Mouse (Mus musculus): Measurements from ENCODE around the gene Nfib. TPM values are rescaled to one million over a fixed set of nuclear protein-coding genes. Genes with fewer than 3 reads are reported as not detected.

Nfib gene
- total RNA-seq, 1 experiment from 2014 or later: 0.10 TPM

- no peak for ATAC-seq (replicated peaks in 1 of 2; ENCODE audit: insufficient read depth in 1 of 2, low FRiP score in 2 of 2, low TSS enrichment in 1 of 2, low read depth in 1 of 2, poor library complexity in 2 of 2, severe bottlenecking in 2 of 2)
Observed at GRCm38 (mm10) chr4:82514373-82514772, 191.2 kb downstream of the Nfib start.

- no peak for ATAC-seq (replicated peaks in 1 of 2; ENCODE audit: insufficient read depth in 1 of 2, low FRiP score in 2 of 2, low TSS enrichment in 1 of 2, low read depth in 1 of 2, poor library complexity in 2 of 2, severe bottlenecking in 2 of 2)
Observed at GRCm38 (mm10) chr4:82513426-82513750, 192.2 kb downstream of the Nfib start.

GRCm38 (mm10) chr4:82512743-82513425 is 192.7 kb downstream of the Nfib start:
- peak; percentile 84 to 97 for ATAC-seq (replicated peaks in 1 of 2; ENCODE audit: insufficient read depth in 1 of 2, low FRiP score in 2 of 2, low TSS enrichment in 1 of 2, low read depth in 1 of 2, poor library complexity in 2 of 2, severe bottlenecking in 2 of 2)

- no peak for ATAC-seq (replicated peaks in 1 of 2; ENCODE audit: insufficient read depth in 1 of 2, low FRiP score in 2 of 2, low TSS enrichment in 1 of 2, low read depth in 1 of 2, poor library complexity in 2 of 2, severe bottlenecking in 2 of 2)
Observed at GRCm38 (mm10) chr4:82512335-82512734, 193.2 kb downstream of the Nfib start.

- no peak for ATAC-seq (replicated peaks in 1 of 2; ENCODE audit: insufficient read depth in 1 of 2, low FRiP score in 2 of 2, low TSS enrichment in 1 of 2, low read depth in 1 of 2, poor library complexity in 2 of 2, severe bottlenecking in 2 of 2)
Observed at GRCm38 (mm10) chr4:82511524-82511923, 194.0 kb downstream of the Nfib start.

GRCm38 (mm10) chr4:82511001-82511513 is 194.5 kb downstream of the Nfib start:
- ATAC-seq (replicated peaks in 1 of 2; ENCODE audit: insufficient read depth in 1 of 2, low FRiP score in 2 of 2, low TSS enrichment in 1 of 2, low read depth in 1 of 2, poor library complexity in 2 of 2, severe bottlenecking in 2 of 2): no peak

GRCm38 (mm10) chr4:82509771-82510170 is 195.8 kb downstream of the Nfib start:
- no peak for ATAC-seq (replicated peaks in 1 of 2; ENCODE audit: insufficient read depth in 1 of 2, low FRiP score in 2 of 2, low TSS enrichment in 1 of 2, low read depth in 1 of 2, poor library complexity in 2 of 2, severe bottlenecking in 2 of 2)

GRCm38 (mm10) chr4:82509166-82509767 is 196.3 kb downstream of the Nfib start:
- ATAC-seq (replicated peaks in 1 of 2; ENCODE audit: insufficient read depth in 1 of 2, low FRiP score in 2 of 2, low TSS enrichment in 1 of 2, low read depth in 1 of 2, poor library complexity in 2 of 2, severe bottlenecking in 2 of 2): no peak

GRCm38 (mm10) chr4:82508281-82508687 is 197.3 kb downstream of the Nfib start:
- ATAC-seq (replicated peaks in 1 of 2; ENCODE audit: insufficient read depth in 1 of 2, low FRiP score in 2 of 2, low TSS enrichment in 1 of 2, low read depth in 1 of 2, poor library complexity in 2 of 2, severe bottlenecking in 2 of 2): no peak

- ATAC-seq (replicated peaks in 1 of 2; ENCODE audit: insufficient read depth in 1 of 2, low FRiP score in 2 of 2, low TSS enrichment in 1 of 2, low read depth in 1 of 2, poor library complexity in 2 of 2, severe bottlenecking in 2 of 2): no peak
Observed at GRCm38 (mm10) chr4:82507541-82508280, 197.8 kb downstream of the Nfib start.

GRCm38 (mm10) chr4:82506731-82507331 is 198.7 kb downstream of the Nfib start:
- no peak for ATAC-seq (replicated peaks in 1 of 2; ENCODE audit: insufficient read depth in 1 of 2, low FRiP score in 2 of 2, low TSS enrichment in 1 of 2, low read depth in 1 of 2, poor library complexity in 2 of 2, severe bottlenecking in 2 of 2)

- peak in 1 of 2 experiments; percentile 9; a peak in 2 of 4 replicates for ATAC-seq (replicated peaks in 1 of 2; ENCODE audit: insufficient read depth in 1 of 2, low FRiP score in 2 of 2, low TSS enrichment in 1 of 2, low read depth in 1 of 2, poor library complexity in 2 of 2, severe bottlenecking in 2 of 2)
Observed at GRCm38 (mm10) chr4:82506081-82506730, 199.3 kb downstream of the Nfib start.

- no peak for ATAC-seq (replicated peaks in 1 of 2; ENCODE audit: insufficient read depth in 1 of 2, low FRiP score in 2 of 2, low TSS enrichment in 1 of 2, low read depth in 1 of 2, poor library complexity in 2 of 2, severe bottlenecking in 2 of 2)
Observed at GRCm38 (mm10) chr4:82505121-82506031, 200.2 kb downstream of the Nfib start.

- no peak for ATAC-seq (replicated peaks in 1 of 2; ENCODE audit: insufficient read depth in 1 of 2, low FRiP score in 2 of 2, low TSS enrichment in 1 of 2, low read depth in 1 of 2, poor library complexity in 2 of 2, severe bottlenecking in 2 of 2)
Observed at GRCm38 (mm10) chr4:82504284-82505120, 201.0 kb downstream of the Nfib start.

GRCm38 (mm10) chr4:82504015-82504283 is 201.6 kb downstream of the Nfib start:
- ATAC-seq (replicated peaks in 1 of 2; ENCODE audit: insufficient read depth in 1 of 2, low FRiP score in 2 of 2, low TSS enrichment in 1 of 2, low read depth in 1 of 2, poor library complexity in 2 of 2, severe bottlenecking in 2 of 2): no peak
